Mouse (Mus musculus) kidney, postnatal 36 days (tissue): ENCODE results near the gene Ube2g2.

Experiments used
- DNase-seq, 2 experiments: peaks; one replicate each; pipeline ENCODE4 v3.0.0; 2021 to 2022; ENCODE audit warnings: mixed read lengths in 2 of 2

The Ube2g2 gene

DNA sequence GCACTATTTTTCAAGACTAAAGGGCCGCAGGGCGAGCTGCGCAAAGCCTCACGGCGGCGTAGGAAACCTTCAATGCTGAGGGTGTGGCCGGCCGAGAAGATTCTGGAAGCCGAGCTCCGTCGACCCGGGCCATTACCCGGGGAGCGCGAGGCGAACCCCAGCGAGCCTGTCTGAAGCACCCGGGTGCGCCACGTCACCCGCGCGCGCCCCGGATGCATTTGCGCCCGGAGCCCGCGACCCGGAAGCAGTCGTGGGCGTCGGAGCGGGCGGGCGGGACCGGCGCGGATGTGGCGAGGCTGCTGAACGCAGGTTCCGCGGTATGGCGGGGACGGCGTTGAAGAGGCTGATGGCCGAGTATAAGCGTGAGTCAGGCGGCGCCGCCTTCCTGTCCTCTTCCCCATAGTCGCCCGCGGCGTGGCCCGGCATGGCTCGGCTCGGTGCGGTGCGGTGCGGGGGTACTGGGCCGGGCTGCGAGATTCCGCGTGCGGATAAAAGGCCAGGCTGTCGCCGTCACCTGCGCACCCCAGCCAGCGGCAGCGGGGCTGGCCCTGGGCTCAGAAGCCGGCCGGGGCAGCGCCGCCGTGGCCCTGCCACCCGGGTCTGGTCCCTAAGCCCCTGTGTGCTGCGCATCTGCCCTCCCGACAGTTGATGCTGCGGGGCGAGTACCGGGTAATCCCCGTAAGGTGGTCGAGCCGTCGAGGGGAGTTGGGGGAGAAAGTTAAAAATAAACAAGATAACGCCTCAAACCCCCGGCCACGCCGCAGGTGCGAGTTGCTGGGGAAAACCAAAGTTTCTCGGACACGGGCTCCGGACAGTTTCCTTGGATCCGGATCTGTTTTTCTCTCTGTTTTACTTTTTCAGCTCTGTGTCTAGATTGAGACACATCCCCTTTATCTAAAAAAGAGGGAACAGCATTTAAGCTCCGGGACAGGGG lies at the start of gene Ube2g2:
Ube2g2 (plus strand) TSS at position 221 of the 934 bp plus-strand sequence.
- peak; percentile 93 to 97 for DNase-seq

DNA sequence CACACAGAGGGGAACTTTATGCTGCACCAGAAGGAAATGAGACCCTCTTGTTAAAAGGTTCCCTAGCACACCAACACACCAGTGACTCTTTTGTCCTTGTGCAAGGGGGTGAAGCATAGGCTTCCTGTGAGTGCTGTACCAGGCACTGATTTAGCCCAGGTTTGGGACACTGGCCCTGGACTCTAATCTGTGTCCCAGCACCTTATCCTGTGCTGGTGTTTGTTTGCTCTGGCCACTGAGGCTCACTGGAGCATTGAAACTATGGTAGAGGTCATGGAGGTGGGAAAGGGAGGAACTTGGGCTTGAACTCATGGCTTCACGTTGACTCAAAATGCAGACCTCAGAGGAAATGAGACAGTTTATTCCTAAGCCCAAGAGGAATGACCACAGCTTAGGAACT lies 48.9 kb upstream of the Ube2g2 start:
- DNase-seq, result no peak

DNA sequence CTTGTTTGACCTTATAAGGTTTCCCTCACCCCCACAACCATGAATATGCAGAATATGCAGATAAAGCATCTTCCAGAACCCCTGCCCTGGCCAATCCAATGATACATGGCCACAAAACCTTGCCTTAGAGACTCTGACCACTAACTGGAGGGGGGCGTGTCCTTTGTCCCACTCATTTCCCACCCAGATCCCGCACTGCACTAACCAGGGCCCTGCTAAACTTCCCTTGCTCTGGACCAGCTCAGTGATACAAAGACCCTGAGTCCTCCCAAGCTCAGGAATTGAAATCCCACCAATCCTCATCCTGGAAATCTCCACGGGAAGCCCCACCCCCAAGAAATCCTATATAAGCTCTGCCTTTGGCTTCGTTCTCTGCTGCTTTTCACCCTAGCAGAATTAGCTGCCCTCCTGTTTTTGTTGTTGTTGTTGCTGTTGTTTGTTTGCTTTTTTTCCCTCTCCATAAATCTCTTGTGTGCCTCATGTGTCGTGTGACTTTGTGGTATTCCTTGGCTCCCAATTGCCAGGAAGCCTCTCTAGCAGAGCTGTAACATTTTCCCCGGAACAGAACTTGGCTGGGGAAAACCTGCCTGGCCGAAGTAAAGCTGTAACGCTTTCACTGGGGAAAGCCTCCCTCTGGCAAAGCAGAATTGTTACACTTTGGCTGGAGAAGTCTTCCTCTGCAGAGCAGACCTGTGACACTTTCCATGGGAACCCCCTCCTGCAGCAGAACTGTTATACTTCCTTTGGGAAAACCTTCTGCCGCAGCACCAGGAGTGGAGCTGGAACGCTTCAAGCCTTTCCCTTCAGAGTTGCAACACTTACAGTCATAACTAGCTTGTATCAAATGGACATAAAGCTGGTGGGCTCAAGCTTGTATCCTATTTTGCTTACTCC lies 41.8 kb upstream of the Ube2g2 start:
- no peak for DNase-seq

DNA sequence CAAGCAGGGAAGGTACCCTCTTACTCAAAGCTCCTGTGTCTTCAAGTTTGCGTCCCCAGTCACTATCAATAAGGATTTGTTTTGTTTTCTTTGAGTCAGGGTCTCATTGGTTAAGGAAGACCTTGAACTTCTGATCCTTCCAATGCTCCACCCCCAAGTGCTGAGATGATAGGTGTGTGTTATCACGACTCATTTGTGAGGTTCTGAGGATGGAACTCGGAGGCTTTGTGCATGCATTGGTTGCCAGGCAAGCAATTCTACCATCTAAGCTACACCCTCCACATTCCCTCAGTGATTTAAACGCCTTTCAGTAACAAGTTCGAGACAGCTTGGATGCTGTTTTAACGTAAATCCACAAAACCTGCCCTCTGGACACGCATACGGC lies 41.1 kb upstream of the Ube2g2 start:
- DNase-seq, result no peak

DNA sequence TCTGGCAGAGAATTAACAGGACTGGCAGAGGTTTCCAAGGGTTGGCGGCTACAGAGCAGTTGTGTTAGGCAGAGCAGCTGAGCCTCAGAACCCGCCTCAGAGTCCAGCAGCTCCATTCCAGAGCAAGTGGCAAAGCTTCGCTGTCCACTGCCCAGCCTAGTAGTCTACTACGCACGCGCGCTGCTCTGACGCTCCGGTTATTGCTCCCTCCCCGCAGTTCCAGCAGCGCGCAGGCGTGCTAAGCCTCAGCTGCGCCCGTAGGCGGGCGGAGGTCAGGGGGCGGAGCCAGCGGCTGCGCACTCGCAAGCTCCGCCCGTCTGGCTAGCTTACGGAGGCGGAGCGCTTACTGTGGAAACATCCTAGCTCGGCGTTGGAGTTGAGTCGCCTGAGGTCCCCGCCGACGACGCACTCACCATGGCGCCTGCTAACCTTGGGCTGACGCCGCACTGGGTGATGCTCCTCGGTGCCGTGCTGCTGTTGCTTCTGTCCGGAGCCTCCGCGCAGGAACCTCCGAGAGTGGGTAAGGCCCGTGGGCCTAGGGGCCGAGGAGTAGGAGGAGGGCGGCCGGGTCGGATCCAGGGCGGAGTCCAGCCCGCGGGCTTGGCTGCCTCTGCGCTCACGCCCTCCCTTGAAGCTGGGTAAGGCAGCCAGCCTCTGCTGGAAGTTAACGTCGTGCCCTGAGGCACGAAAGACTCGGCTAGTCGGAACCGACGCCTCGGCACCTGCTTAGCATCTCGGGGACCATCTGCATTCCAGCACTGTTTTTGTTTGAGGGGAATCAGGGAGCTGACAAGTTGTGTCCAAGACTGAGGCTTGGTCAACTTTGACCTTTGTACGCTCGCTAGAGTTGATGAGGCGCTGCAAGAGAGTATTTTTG lies 40.4 kb upstream of the Ube2g2 start, which contains the start of gene Pttg1ip:
Pttg1ip (plus strand) TSS at position 313 of the 877 bp plus-strand sequence.
- peak; percentile 97 to 98 for DNase-seq

DNA sequence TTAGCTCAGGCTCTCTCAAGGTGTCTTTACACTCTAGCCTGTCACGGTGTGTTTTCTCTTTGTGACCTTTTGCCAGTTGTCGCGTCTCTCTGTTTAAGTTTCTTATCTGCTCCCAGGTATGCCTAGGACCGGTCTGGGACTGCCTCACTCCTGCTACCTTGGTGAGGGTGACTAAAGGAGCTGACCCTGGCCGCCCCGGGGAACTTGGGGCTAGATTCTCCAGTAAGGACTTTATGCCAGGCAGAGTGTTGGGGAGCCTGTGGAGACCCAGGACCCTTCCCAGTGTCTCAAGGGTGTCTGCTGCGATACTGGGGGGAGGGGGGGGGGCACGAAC lies 39.8 kb upstream of the Ube2g2 start:
- no peak for DNase-seq

DNA sequence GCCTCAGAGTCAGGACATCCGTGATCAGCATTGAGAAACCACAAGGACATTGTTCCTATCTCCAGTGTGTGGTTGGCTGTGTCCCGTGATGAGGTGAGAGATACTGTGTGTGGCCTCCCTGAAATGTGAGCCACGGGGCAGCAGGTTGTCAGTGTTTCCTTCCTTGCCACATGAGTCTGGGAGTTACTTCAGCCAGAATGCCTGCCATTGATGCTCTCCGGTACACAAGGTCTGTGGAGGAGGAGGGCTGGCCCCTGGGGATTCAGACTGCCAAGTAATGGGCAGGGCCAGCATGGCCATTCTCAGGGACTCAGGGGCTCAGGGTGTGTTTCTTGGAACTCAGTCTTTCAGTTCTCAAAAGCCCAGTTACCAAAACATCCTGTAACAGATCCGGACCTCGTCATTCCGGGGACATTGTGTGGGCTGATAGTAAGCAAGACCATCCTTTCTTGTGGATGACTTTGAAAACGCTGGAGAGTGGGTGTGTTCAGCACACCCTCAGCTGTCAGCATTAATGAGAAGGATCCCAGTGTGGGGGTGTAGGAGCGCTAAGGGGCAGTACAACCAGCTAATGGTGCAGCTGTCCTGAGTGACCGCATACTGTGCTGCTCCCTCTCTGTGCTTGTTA lies 38.2 kb upstream of the Ube2g2 start:
- peak; percentile 61 to 76 for DNase-seq

DNA sequence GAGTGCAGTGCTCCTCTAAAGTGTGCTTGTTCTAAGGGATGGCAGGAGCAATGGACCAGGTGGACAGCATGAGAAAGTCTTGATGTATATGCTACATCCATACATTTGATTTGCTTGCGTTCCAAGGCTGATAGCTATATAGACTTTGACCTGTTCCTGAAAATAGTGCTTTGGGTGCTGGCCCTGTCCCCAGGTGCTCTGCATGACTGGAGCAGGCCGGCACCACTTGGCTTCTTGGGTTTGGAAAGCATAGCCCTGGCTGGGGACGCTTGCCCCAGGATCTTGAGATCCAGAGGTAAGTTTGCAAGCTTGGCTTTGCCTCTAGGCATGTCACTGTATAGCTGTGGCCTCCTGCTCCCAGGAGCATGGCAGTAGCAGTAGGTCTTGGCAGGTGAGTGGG lies 35.4 kb upstream of the Ube2g2 start:
- DNase-seq, result peak in 1 of 2 experiments; percentile 50

DNA sequence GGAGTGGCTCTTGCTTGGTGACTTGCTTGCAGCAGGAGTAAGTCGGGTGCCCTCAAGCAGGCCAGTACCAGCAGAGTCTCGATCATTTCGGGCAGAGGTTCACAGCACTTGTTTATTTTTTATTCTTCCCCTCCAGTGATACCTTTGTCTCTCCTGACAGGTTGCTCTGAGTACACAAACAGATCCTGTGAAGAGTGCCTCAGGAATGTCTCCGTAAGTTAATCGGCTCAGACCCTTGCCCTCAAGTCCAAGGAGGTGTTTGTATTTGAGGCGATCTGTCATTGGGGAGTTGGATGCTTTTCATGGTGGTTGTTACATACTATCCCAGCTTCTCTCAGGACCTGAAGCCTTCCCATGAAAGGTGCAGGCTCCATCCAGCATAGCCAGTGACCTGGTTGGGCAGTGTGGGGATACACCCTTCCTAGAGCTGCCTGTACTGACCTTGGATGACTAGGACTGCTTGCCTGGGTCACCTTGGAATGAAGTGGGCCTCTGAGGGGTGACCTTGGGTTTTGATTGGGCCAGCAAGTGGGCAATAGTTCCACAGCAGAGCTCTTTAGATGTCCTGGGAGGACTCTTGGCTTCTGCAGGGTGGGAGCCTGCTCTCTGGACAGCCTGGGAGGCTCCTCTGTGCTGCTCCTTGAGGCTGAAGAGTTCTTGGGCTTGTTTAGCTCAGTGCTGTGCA lies 34.8 kb upstream of the Ube2g2 start:
- peak; percentile 53 to 67 for DNase-seq

DNA sequence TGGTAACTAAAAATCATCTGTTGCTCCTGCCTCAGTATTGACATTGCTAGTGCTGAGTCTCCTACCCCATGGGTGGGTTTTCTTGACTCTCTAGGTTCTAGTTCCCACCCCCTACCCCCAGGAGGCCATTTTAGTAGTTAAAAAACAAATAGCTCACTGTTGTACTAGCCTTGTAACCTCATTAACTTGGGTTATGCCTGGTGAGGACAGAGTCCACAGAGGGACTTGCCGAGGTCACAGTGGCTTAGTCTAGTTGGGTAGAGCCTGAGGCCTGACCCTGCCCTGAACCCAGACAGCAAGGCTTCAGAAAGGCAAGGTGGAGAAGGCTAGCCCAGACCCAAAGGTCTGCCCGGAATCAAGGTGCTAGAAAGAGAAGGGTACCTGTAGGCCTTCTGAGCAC lies 34.0 kb upstream of the Ube2g2 start:
- peak; percentile 56 to 71 for DNase-seq

DNA sequence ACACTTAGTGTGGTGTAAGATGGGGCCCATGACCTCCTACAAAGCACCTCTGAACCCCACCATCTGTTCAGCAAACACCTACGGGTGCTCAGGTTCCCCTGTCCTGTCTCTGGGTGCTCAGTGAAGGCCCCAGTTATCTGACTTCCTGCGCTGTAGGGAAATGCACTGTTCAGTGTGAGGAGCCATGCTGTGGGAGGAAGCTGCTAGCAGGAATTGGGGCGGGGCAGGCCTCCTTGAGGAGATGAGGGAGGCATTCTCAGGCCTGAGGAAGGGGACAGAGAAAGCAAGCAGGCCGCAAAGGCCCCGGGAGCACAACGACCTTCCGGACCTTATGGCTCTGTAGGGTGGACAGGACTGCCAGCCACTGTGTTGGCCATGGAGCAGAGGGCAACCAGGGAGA lies 33.0 kb upstream of the Ube2g2 start:
- no peak for DNase-seq

DNA sequence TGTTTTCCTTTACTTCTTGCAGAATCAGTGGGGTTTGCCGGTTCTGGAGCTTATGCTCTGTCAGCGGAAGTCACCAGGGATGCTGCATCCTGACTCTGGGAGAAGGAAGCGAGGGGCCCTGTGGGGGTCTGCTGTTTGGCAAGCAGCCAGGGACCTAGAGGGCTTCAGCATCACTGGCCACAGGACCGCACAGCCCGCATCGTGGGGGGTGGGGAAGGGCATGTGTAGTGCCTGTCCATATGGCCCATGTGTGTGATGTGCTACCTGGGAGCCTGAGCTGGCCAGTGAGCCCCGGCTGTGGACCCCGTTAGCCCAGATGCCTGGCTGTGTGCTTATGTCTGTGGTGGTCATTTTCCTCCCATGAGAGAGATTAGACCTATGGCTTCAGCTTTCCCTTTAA lies 32.3 kb upstream of the Ube2g2 start:
- no peak for DNase-seq

DNA sequence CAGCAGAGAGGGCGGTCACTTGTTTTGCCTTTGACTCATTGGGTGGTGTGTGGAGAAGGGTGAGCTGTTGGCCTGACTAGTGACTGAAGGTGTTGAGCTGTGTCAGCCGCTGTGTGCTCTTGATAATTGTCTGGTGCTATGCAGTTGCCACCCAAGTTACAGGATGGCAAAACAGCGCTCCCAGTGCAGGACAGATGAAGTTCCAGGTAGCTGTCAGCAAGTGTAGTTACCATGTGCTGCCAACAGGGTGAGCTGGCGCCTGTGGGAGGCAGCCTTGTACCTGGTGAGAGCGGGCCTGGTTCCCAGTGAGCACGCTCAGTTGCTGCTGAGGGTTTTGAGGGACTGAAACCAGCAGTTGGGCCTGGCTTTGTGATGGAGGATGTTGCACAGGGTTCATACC lies 31.3 kb upstream of the Ube2g2 start:
- DNase-seq, result peak; percentile 64 to 82

DNA sequence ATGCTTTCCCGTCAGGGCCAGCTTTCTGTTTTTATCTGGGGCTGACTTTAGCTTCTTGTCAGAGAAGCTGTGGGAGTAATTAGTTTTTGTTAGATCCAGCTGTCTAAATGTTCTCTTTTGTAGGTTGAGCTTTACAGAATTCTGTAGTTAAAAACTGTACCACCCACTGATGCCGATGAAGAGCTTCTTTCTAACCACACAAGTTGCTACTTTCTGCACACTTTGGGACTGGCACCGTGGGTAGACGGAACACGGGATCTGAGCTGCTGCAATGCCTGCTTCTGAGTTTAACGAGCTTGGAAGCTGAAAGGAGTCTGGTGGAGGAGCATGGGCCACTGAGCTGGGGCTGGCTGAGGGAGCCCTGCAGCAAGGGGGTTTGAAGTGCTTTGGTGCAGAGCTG lies 30.5 kb upstream of the Ube2g2 start:
- DNase-seq, result no peak

DNA sequence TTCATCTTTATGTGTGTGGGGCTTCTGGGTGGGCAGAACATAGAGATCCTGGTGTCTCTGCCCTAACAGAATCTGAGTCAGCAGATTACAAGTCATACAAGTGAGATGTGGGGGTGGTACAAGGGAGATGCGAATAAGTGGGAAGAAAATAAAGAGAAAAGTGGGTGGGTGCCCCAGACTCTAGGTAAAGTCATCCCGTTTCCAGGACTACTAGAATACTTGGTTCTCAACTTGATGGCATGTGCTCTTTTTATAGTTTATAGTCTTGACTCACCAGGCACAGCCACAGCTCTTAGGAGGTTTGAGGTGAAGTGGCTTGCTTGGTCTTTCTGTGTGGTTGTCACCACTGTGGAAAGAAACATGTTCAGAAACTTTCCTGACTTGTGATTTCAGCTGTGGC lies 26.0 kb upstream of the Ube2g2 start:
- DNase-seq, result no peak

DNA sequence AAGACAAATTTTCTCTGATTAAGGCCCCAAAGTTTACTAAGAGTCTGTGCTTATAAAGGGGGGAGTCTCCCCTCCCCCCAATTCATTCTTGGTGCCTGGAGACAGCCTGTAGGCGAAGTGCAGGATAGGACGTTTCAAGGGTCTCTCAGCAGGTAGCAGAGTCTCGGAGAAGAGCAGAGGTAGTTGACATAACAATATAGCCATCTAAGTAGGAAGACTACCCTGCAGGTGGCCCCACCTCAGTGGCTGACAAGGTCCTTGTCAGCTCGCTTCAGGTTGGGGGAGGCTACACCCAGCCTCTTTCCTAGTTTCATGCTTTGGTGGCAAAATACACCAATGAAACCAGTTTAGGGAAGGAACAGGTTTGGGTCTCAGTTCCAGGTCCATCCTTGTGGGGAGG lies 19.1 kb upstream of the Ube2g2 start:
- DNase-seq, result no peak

DNA sequence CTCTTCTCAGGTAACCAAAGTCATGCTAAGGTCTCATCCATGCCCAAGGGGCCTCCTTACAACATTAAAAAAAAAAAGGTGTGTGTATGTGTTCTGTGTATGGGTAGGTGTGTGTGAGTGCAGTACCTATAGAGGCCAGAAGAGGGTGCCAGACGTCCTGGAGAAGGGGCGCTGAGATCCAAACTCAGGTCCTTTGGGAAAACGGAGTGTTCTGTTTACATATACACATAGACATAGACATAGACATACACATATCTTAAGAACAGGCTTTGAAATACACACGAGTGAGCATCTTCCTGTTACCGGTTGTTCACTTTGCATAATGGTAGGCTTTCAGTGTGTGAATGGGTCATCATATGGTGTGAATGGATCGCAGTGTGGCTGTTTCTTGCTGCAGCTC lies 18.0 kb upstream of the Ube2g2 start:
- DNase-seq, result peak in 1 of 2 experiments; percentile 64

DNA sequence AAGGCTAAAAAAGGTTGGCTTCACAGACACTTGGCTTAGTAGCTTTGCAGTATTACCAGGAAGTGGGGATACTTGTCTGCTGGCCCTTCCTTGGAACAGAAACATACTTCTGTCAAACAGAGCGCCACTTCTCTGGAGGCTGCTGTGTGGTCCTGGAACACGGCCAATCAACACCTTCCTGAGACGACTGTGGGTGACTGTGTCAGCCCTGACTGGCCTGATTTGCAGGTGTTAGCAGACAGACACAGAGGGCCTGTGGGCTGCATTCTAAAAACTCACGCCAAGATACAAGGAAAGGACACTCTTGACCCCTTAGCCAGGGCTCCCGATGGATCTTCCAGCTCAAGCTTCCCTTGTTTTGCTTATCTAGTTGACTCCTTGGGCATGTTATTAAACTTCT lies 17.1 kb upstream of the Ube2g2 start:
- no peak for DNase-seq

DNA sequence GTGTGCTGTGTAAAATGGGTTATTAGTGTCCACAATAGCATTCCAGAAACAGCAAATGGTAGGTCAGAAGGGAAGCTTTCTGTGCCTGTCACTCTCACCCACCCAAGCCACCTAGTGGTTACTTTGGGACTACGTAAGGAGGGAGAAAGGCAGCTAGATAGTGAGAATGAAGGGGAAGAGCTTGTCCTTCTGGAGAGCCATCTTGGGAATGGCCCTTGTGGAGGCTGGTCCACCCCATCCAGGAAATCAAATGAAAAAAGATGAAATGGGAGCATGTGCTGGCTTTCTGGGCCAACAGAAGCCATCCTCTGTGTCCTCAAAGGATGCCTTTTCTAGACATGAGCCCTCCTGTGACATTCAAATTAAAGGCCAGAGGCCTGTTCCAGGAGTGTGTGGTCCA lies 16.7 kb upstream of the Ube2g2 start:
- DNase-seq, result no peak

DNA sequence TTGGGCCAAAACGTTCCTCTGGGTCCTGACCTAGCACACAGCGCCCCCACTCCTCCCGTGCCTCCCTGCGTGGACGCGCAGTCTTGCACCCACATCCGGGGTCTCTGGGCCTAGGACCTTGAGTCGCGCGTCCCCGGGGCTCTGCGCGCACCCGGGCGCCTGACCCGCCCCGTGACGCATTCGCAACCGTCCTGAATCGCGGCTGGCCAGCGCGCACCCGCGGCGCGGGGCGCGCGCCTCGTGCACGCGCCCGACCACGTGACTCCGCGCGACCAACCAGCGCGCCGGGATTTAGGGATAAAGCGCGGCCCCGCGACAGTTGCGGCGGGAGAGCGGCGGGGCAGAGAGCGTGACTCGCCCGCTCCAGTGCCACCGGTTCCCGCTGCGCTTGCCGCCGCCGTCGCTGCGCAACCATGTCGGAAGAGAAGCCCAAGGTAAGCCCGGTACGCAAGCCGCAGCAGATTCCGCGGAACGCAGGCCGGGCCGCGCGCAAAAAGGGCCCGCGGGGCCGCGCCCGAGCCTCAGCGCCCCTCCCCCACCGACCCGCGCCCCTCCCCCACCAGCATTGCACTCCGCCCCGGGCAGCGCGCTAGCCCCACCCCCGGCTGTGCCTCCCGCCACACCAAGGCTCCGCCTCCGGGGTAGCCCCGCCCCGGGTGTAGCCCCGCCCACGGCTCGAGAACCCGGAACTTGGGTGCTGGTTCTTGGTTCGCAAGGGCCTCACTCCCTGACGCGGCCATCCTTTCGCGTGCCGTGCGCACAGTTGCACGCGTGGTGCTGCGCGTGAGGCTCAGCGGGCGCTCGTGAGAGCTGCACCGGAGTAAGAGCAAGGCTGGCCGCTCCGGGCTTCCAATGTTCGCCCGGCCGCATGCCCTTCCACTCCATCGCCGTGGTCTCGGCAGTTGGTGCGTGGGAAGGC lies 15.9 kb upstream of the Ube2g2 start, which contains the start of the genes Sumo3 and Gm49325:
Sumo3 (plus strand) TSS at position 190 of the 919 bp plus-strand sequence.
Gm49325 (plus strand) TSS at position 290 of the 919 bp plus-strand sequence.
- DNase-seq, result peak; percentile 97 to 100
